Mouse (Mus musculus) heart, embryonic 11.5 days (tissue): ENCODE data around the gene Olfr483. TPM values are rescaled to one million over a fixed set of nuclear protein-coding genes. Genes with fewer than 3 reads are reported as not detected.

ENCODE experiments used
- ATAC-seq: fragments of 200-750 bp; cut with Nextera tagmentation; replicated peaks from 2 replicates; pipeline ENCODE4 v1.8.0; 2017; ENCODE audit warnings: moderate library complexity; ENCODE audit not compliant: insufficient number of reproducible peaks, low FRiP score, low TSS enrichment
- H3K27ac ChIP-seq: fragments of 300-500 bp; sonication (generic); 2 replicates; pipeline ENCODE4 v1.5.1; 2014; ENCODE audit warnings: mild to moderate bottlenecking, low read depth, low read length
- H3K27me3 ChIP-seq: fragments of 300-500 bp; sonication (generic); 2 replicates; pipeline ENCODE4 v1.6.1; 2014; ENCODE audit warnings: mild to moderate bottlenecking, low read length, mixed read lengths; ENCODE audit not compliant: control insufficient read depth, insufficient read depth
- H3K36me3 ChIP-seq: fragments of 300-500 bp; sonication (generic); 2 replicates; pipeline ENCODE4 v1.6.1; 2014; ENCODE audit warnings: mild to moderate bottlenecking, low read length, moderate library complexity, mixed read lengths; ENCODE audit not compliant: control insufficient read depth, insufficient read depth
- H3K4me1 ChIP-seq: fragments of 300-500 bp; sonication (generic); 2 replicates; pipeline ENCODE4 v1.6.1; 2014; ENCODE audit warnings: low read length; ENCODE audit not compliant: control insufficient read depth, insufficient read depth
- H3K4me2 ChIP-seq: fragments of 300-500 bp; sonication (generic); 2 replicates; pipeline ENCODE4 v1.6.1; 2014; ENCODE audit warnings: mild to moderate bottlenecking, moderate library complexity
- H3K4me3 ChIP-seq: fragments of 300-500 bp; sonication (generic); 2 replicates; pipeline ENCODE4 v1.5.1; 2014; ENCODE audit warnings: low read depth, low read length
- H3K9ac ChIP-seq: fragments of 300-500 bp; sonication (generic); 2 replicates; pipeline ENCODE4 v1.6.1; 2014; ENCODE audit warnings: mild to moderate bottlenecking, low read depth, low read length, moderate library complexity
- H3K9me3 ChIP-seq: fragments of 300-500 bp; sonication (generic); replicated peaks from 2 replicates; pipeline ENCODE4 v1.6.1; 2016; ENCODE audit warnings: low read length; ENCODE audit not compliant: control insufficient read depth
- WGBS: fragments of 180-500 bp; shearing (Covaris S2); extraction: QIAGEN DNeasy Blood & Tissue Kit; methylation state at CpG from one replicate; pipeline ENCODE4 v1.1.7; 2014; ENCODE audit not compliant: insufficient replicate concordance; 5-methylcytosine and 5-hydroxymethylcytosine counted together
- polyA plus RNA-seq: library from polyadenylated mRNA; unstranded; fragments of >200 nt; fragmentation: Nextera tagmentation; extraction: Ambion mirVana; gene quantifications from 2 replicates; pipeline ENCODE4 v1.2.1, GENCODE M21; 2014

Gene Olfr483
- polyA plus RNA-seq = not detected in 2 replicates

DNA sequence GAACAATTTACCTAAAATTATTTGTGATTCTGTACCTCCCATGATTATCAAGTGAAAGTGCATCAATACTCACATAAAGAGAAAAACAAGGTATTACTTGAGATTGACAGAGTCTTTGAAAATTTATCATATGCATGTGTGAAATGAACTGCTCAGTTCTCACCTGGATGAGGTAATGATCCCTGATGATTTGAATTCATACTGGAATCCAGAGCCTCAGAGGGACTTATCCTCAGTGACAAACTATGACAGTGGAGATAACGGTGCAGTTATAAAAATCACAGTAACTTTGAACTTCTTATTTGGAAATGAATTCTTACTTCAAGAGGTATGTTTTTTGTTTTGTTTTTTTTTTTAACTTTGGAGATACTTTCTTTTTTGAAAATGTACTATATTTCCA is at the start of gene Olfr483:
Gene Olfr483, plus strand, starts transcription at position 301 of the 400 bp plus-strand sequence.
- no peaks in the 10 kb centered on the region for H3K4me1 ChIP-seq
- H3K9ac ChIP-seq = no peak within 1 kb of the TSS
- no peak within 1 kb of the TSS for H3K27ac ChIP-seq
- no peak within 1 kb of the TSS for H3K4me2 ChIP-seq
- H3K27me3 ChIP-seq = no peaks in the 10 kb centered on the region
- 74% methylated on average over 1 of the region's 1 CpGs for WGBS
- no peaks in the 10 kb centered on the region for H3K9me3 ChIP-seq
- H3K4me3 ChIP-seq = no peak within 1 kb of the TSS
- no peaks in the 10 kb centered on the region for H3K36me3 ChIP-seq
- ATAC-seq = no peak

GRCm38 (mm10) chr7:108067246-108067645 is 33.4 kb upstream of the Olfr483 start, which contains the start of gene Olfr480:
Gene Olfr480, minus strand, starts transcription at chr7:108067346.
- H3K9me3 ChIP-seq = no peaks in the 10 kb centered on the region
- no peak within 1 kb of the TSS for H3K4me2 ChIP-seq
- no peaks in the 10 kb centered on the region for H3K36me3 ChIP-seq
- no peak within 1 kb of the TSS for H3K4me3 ChIP-seq
- no peaks in the 10 kb centered on the region for H3K27me3 ChIP-seq
- H3K27ac ChIP-seq = no peak within 1 kb of the TSS
- H3K9ac ChIP-seq = no peak within 1 kb of the TSS
- WGBS = 70% methylated on average over 1 of the region's 1 CpGs
- no peak for ATAC-seq
- no peaks in the 10 kb centered on the region for H3K4me1 ChIP-seq

DNA sequence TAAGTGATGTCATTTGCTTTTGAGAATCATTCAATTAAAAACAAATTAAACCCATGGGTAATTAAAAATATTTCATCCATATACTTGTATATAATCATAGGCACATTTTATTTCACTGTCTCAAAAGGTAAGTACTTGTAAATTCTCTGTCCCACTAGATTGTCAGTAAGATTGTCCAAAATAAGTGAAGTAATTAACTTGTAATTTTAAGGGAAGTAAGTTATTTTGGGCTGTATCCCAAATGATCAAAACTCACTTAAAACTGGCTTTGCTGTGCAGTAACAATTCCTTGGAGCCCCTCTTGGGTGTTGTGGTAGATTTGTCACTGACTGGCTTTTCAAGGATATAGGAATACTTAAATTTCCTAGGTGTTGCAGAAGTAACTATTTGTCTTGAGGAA is 21.1 kb upstream of the Olfr483 start, which contains the start of gene Olfr481:
Gene Olfr481, plus strand, starts transcription at position 301 of the 400 bp plus-strand sequence.
- Histone ChIP-seq H3K4me1 (no peaks in the 10 kb centered on the region), H3K27me3 (no peaks in the 10 kb centered on the region), H3K4me2 (no peak within 1 kb of the TSS), H3K27ac (no peak within 1 kb of the TSS), H3K4me3 (no peak within 1 kb of the TSS), H3K36me3 (no peaks in the 10 kb centered on the region), H3K9ac (no peak within 1 kb of the TSS), H3K9me3 (no peaks in the 10 kb centered on the region)
- no peak for ATAC-seq

- Histone ChIP-seq H3K27ac (no peak within 1 kb of the TSS), H3K9me3 (no peaks in the 10 kb centered on the region), H3K27me3 (no peaks in the 10 kb centered on the region), H3K4me2 (no peak within 1 kb of the TSS), H3K9ac (no peak within 1 kb of the TSS), H3K4me3 (no peak within 1 kb of the TSS), H3K36me3 (no peaks in the 10 kb centered on the region), H3K4me1 (no peaks in the 10 kb centered on the region)
- ATAC-seq = no peak
- WGBS = 69% methylated on average over 1 of the region's 1 CpGs
Measured at GRCm38 (mm10) chr7:108097486-108097885, 3.2 kb upstream of the Olfr483 start, which contains the start of gene Olfr482. Gene Olfr482, minus strand, starts transcription at chr7:108097586.

- Histone ChIP-seq H3K27me3 (no peaks in the 10 kb centered on the region), H3K36me3 (no peaks in the 10 kb centered on the region), H3K27ac (no peak overlapping the region), H3K4me2 (no peak overlapping the region), H3K4me1 (no peaks in the 10 kb centered on the region), H3K9ac (no peak overlapping the region), H3K4me3 (no peak overlapping the region), H3K9me3 (no peaks in the 10 kb centered on the region)
- WGBS = 12% methylated on average over 1 of the region's 1 CpGs
- no peak for ATAC-seq
Measured at GRCm38 (mm10) chr7:108120681-108121080, 20.0 kb downstream of the Olfr483 start.

DNA sequence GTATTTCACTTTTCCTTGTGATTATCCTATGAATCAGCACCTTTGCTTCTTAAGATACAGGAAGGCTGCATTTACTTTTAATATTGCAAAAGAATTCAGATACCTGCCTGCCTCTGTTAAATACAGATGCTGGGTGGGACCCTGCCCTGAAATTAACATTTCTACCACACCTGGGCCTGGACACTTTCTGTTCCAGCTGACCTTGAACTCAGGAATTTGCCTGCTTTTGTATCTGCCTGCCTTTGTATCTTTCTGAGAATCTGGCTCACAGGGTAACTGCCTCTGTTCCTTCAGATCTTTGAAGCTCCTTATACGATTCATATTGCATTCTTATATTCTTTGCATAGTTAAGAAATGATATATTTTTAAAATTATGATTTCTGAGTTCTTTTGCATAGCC is 20.8 kb downstream of the Olfr483 start:
- no peaks in the 10 kb centered on the region for H3K4me1 ChIP-seq
- H3K36me3 ChIP-seq = no peaks in the 10 kb centered on the region
- H3K27ac ChIP-seq = no peak overlapping the region
- no peak overlapping the region for H3K9ac ChIP-seq
- no peak overlapping the region for H3K4me3 ChIP-seq
- WGBS = 55% methylated on average over 1 of the region's 1 CpGs
- H3K4me2 ChIP-seq = no peak overlapping the region
- no peak for ATAC-seq
- H3K27me3 ChIP-seq = no peaks in the 10 kb centered on the region
- no peaks in the 10 kb centered on the region for H3K9me3 ChIP-seq

DNA sequence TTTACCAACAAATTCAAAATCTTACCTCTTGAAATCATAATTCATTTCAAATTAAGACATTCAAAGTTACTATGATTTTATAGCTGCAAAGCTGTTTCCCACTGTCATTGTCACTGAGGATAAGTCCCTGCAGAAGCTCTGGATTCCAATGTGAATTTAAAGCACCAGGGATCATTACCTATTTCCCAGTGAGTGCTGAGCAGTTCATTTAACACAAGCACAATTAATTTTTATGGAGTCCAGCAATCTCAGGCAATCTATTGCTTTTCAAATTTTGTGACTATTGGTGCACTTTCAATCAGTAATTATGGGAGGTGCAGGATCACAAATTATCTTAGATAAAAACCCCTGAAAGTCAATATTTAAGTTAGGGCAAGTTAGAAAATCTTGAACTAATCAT is 26.7 kb downstream of the Olfr483 start, which contains the start of gene Olfr484:
Gene Olfr484, minus strand, starts transcription at position 101 of the 400 bp plus-strand sequence.
- no peak within 1 kb of the TSS for H3K4me3 ChIP-seq
- H3K4me1 ChIP-seq = no peaks in the 10 kb centered on the region
- no peaks in the 10 kb centered on the region for H3K9me3 ChIP-seq
- ATAC-seq = no peak
- no peaks in the 10 kb centered on the region for H3K36me3 ChIP-seq
- no peaks in the 10 kb centered on the region for H3K27me3 ChIP-seq
- no peak within 1 kb of the TSS for H3K27ac ChIP-seq
- no peak within 1 kb of the TSS for H3K9ac ChIP-seq
- no peak within 1 kb of the TSS for H3K4me2 ChIP-seq

Other genes with a start within 250 kb of the Olfr483 start
- gene Olfr472, start 202.9 kb upstream of the Olfr483 start, polyA plus RNA-seq = not detected in 2 replicates
- gene Olfr473, start 170.4 kb upstream of the Olfr483 start, polyA plus RNA-seq = not detected in 2 replicates
- gene Olfr474, start 146.2 kb upstream of the Olfr483 start, polyA plus RNA-seq = not detected in 2 replicates
- not detected in 2 replicates for gene Olfr476, start 136.0 kb upstream of the Olfr483 start, polyA plus RNA-seq
- not detected in 2 replicates for gene Olfr477, start 114.2 kb upstream of the Olfr483 start, polyA plus RNA-seq
- not detected in 2 replicates for gene Olfr478, start 66.9 kb upstream of the Olfr483 start, polyA plus RNA-seq
- not detected in 2 replicates for gene Olfr479, start 50.2 kb upstream of the Olfr483 start, polyA plus RNA-seq
- gene Olfr480, start 33.5 kb upstream of the Olfr483 start, polyA plus RNA-seq = not detected in 2 replicates
- not detected in 2 replicates for gene Olfr481, start 21.0 kb upstream of the Olfr483 start, polyA plus RNA-seq
- gene Olfr482, start 3.3 kb upstream of the Olfr483 start, polyA plus RNA-seq = not detected in 2 replicates
- gene Olfr484, start 26.6 kb downstream of the Olfr483 start, polyA plus RNA-seq = not detected in 2 replicates
- gene Olfr485, start 59.0 kb downstream of the Olfr483 start, polyA plus RNA-seq = not detected in 2 replicates
- gene Olfr486, start 71.9 kb downstream of the Olfr483 start, polyA plus RNA-seq = not detected in 2 replicates
- not detected in 2 replicates for gene Olfr487, start 113.8 kb downstream of the Olfr483 start, polyA plus RNA-seq
- gene Olfr488, start 157.5 kb downstream of the Olfr483 start, polyA plus RNA-seq = not detected in 2 replicates
- not detected in 2 replicates for gene Olfr490, start 188.1 kb downstream of the Olfr483 start, polyA plus RNA-seq
- not detected in 2 replicates for gene Olfr491, start 212.6 kb downstream of the Olfr483 start, polyA plus RNA-seq
- not detected in 2 replicates for gene Olfr492, start 222.8 kb downstream of the Olfr483 start, polyA plus RNA-seq
- not detected in 2 replicates for gene Olfr493, start 246.1 kb downstream of the Olfr483 start, polyA plus RNA-seq